ENCODE assay signal across 8 mouse cellular contexts in genomic region chr10:43706001-43706988, GRCm38 (mm10).
A peak's percentile ranks its signal among the peaks of the same experiment; 100 is the strongest.
DNase-seq lines count a peak whose midpoint lies in the region; ATAC-seq and TF ChIP-seq lines count a peak whose summit lies in the region.

No protein-coding gene starts in this region.

- H3K27me3 ChIP-seq in stomach, embryonic 16.5 days (ENCODE audit: control insufficient read depth, insufficient read depth, low read length) = no peaks in the 10 kb centered on the region
- H3K27me3 ChIP-seq in forebrain, embryonic 13.5 days = no peaks in the 10 kb centered on the region

- peak; percentile 49 for ATAC-seq in activated CD4-positive, CD25-positive, alpha-beta regulatory T cell, adult 4 months
- peak; percentile 53; the same call in 1 of the 2 replicates for ATAC-seq in stomach, embryonic 16.5 days (ENCODE audit: insufficient read depth, low FRiP score)
- ATAC-seq in forebrain, embryonic 13.5 days = no peak

- no peak for DNase-seq in left cerebral cortex, adult 2 months (ENCODE audit: extremely low spot score in 1 of 2, low spot score in 2 of 2)
- no peak for DNase-seq in left cerebral cortex, postnatal 14 days (ENCODE audit: low spot score in 2 of 2)
- peak; percentile 45 to 60 for DNase-seq in kidney, postnatal 25 days
- DNase-seq in adrenal gland, postnatal 25 days = no peak
- no peak for DNase-seq in heart, adult 8-10 months (ENCODE audit: low spot score)

- H3K9ac ChIP-seq in stomach, embryonic 16.5 days (ENCODE audit: low read length) = no peak overlapping the region
- no peak overlapping the region for H3K9ac ChIP-seq in forebrain, embryonic 13.5 days

- H3K9me3 ChIP-seq in stomach, embryonic 16.5 days (replicated peaks; ENCODE audit: control insufficient read depth, low read length) = no peaks in the 10 kb centered on the region
- no peaks in the 10 kb centered on the region for H3K9me3 ChIP-seq in forebrain, embryonic 13.5 days (replicated peaks)

- no peaks in the 10 kb centered on the region for H3K36me3 ChIP-seq in stomach, embryonic 16.5 days (ENCODE audit: control insufficient read depth, insufficient read depth, low read length)
- H3K36me3 ChIP-seq in forebrain, embryonic 13.5 days (ENCODE audit: poor library complexity, severe bottlenecking) = no peaks in the 10 kb centered on the region

- intact Hi-C loops in left cerebral cortex, adult 2 months (cut with DNase I) = no loop called here
- intact Hi-C loops in left cerebral cortex, postnatal 14 days (cut with DNase I) = no loop called here

- 51% methylated on average over 17 of the region's 17 CpGs for WGBS in stomach, embryonic 16.5 days
- WGBS in forebrain, embryonic 13.5 days = 68% methylated on average over 17 of the region's 17 CpGs

- peak; percentile 17 for TF ChIP-seq CTCF in left cerebral cortex, adult 2 months (IDR thresholded peaks at IDR 0.05)

- H3K4me1 ChIP-seq in stomach, embryonic 16.5 days (ENCODE audit: control insufficient read depth, insufficient read depth, low read length) = no peaks in the 10 kb centered on the region
- H3K4me1 ChIP-seq in forebrain, embryonic 13.5 days = no peaks in the 10 kb centered on the region

- H3K4me3 ChIP-seq in left cerebral cortex, adult 2 months = no peak overlapping the region
- no peak overlapping the region for H3K4me3 ChIP-seq in stomach, embryonic 16.5 days (replicated peaks; ENCODE audit: low read length)
- H3K4me3 ChIP-seq in forebrain, embryonic 13.5 days = no peak overlapping the region

- H3K27ac ChIP-seq in left cerebral cortex, adult 2 months = no peak overlapping the region
- H3K27ac ChIP-seq in stomach, embryonic 16.5 days (ENCODE audit: low read length) = no peak overlapping the region
- no peak overlapping the region for H3K27ac ChIP-seq in forebrain, embryonic 13.5 days

- 0 out of 2 replicates have a peak overlapping the region, but pooled peaks have one; percentile 7 for H3K4me2 ChIP-seq in stomach, embryonic 16.5 days (ENCODE audit: low read depth, low read length)
- no peak overlapping the region for H3K4me2 ChIP-seq in forebrain, embryonic 13.5 days

Comparison
In these comparisons a context has a peak if more than half of its experiments do, and no peak if none do; other contexts are left out.
1. DNase-seq: peak in kidney, postnatal 25 days (2 of 2); none in left cerebral cortex, adult 2 months (0 of 2), left cerebral cortex, postnatal 14 days (0 of 2), adrenal gland, postnatal 25 days (single experiment) and heart, adult 8-10 months (single experiment).